Mouse (Mus musculus) brain, adult 10 weeks (tissue): ENCODE measurements around the gene Abcf1. TPM values are rescaled to one million over a fixed set of nuclear protein-coding genes. Genes with fewer than 3 reads are reported as not detected.

ENCODE experiments used
- polyA plus RNA-seq: library from polyadenylated mRNA; stranded (reverse); fragments of 350-450 nt; fragmentation: Illumina TruSeq; extraction: RNeasy Lipid Tissue Mini Kit (QIAGEN cat#74804); gene quantifications from one replicate; pipeline ENCODE4 v1.2.3, GENCODE M21; 2015; ENCODE audit warnings: low read depth, low replicate concordance

The Abcf1 gene
- polyA plus RNA-seq, result 64.4 TPM

GRCm38 (mm10) chr17:35969418-35970389 lies at the start of gene Abcf1:
Gene Abcf1 (minus strand): TSS chr17:35969761.

GRCm38 (mm10) chr17:35979401-35980362 lies 10.1 kb upstream of the Abcf1 start, which contains the start of the genes Gnl1 and Prr3:
Gene Gnl1 (plus strand): TSS chr17:35979851.
Gene Prr3 (minus strand): TSS chr17:35980236.

GRCm38 (mm10) chr17:35916297-35917142 lies 53.0 kb downstream of the Abcf1 start, which contains the start of the genes Mrps18b and Ppp1r10:
Gene Mrps18b (minus strand): TSS chr17:35916389.
Gene Ppp1r10 (plus strand): TSS chr17:35916434.

GRCm38 (mm10) chr17:35909919-35910369 lies 59.6 kb downstream of the Abcf1 start, which contains the start of gene Atat1:
Gene Atat1 (minus strand): TSS chr17:35910075.

Other genes with a start within 250 kb of the Abcf1 start
- 14.8 TPM for gene Ier3, start 148.1 kb downstream of the Abcf1 start, polyA plus RNA-seq
- 140 TPM for gene Flot1, start 146.5 kb downstream of the Abcf1 start, polyA plus RNA-seq
- gene Tubb5, start 131.5 kb downstream of the Abcf1 start, polyA plus RNA-seq, result 402 TPM
- gene Mdc1, start 128.2 kb downstream of the Abcf1 start, polyA plus RNA-seq, result 7.9 TPM
- 3.0 TPM for gene Nrm, start 108.4 kb downstream of the Abcf1 start, polyA plus RNA-seq
- 8.6 TPM for gene Ppp1r18, start 104.2 kb downstream of the Abcf1 start, polyA plus RNA-seq
- gene Dhx16, start 89.9 kb downstream of the Abcf1 start, polyA plus RNA-seq, result 27.2 TPM
- 90.2 TPM for gene 2310061I04Rik, start 72.3 kb downstream of the Abcf1 start, polyA plus RNA-seq
- 53.4 TPM for gene Atat1, start 59.7 kb downstream of the Abcf1 start, polyA plus RNA-seq
- 53.1 TPM for gene Mrps18b, start 53.4 kb downstream of the Abcf1 start, polyA plus RNA-seq
- gene Ppp1r10, start 53.3 kb downstream of the Abcf1 start, polyA plus RNA-seq, result 30.3 TPM
- 131 TPM for gene Gnl1, start 10.1 kb upstream of the Abcf1 start, polyA plus RNA-seq
- 28.9 TPM for gene Prr3, start 10.5 kb upstream of the Abcf1 start, polyA plus RNA-seq
- 2.6 TPM for gene H2-T24, start 50.8 kb upstream of the Abcf1 start, polyA plus RNA-seq
- gene H2-T23, start 63.1 kb upstream of the Abcf1 start, polyA plus RNA-seq, result 26.7 TPM
- gene H2-T22, start 73.0 kb upstream of the Abcf1 start, polyA plus RNA-seq, result 35.7 TPM
- not detected for gene Gm6034, start 73.2 kb upstream of the Abcf1 start, polyA plus RNA-seq
- gene Gm11127, start 88.6 kb upstream of the Abcf1 start, polyA plus RNA-seq, result 0.46 TPM
- not detected for gene Gm19684, start 151.9 kb upstream of the Abcf1 start, polyA plus RNA-seq
- gene Gm7030, start 159.7 kb upstream of the Abcf1 start, polyA plus RNA-seq, result not detected
- gene Gm8909, start 198.8 kb upstream of the Abcf1 start, polyA plus RNA-seq, result not detected
- not detected for gene H2-T3, start 220.5 kb upstream of the Abcf1 start, polyA plus RNA-seq